Comparison of ENCODE assay signal across 24 mouse cellular contexts in the genomic region with DNA sequence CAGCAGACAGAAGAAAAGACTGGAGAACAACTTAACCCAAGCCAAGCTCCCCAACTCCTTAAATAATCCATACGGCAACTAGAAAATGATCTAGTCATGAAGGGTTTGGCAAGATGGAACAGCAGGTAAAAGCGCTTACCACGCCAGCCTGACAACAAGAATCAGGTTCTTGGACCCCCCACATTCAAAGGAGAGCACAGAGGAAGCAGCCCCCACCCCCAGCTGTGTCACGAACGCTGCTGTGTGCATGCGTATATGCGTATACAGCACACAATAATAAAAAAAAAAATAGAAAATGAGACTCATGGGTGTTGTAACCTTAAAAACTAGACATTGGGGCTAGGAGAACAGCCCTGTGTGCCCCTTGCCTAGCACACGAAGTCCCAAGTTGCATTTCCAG. TPM values are rescaled to one million over a fixed set of nuclear protein-coding genes. Genes with fewer than 3 reads are reported as not detected.
DNase-seq lines count a peak whose midpoint lies in the region; ATAC-seq and TF ChIP-seq lines count a peak whose summit lies in the region.
"Had no signal": no experiment of that assay in that cellular context is flagged by ENCODE, and none has a peak within 500 bp of the region (broad histone marks: within the 10 kb centered on the region; RNA-seq: fewer than 3 reads in every experiment).

No protein-coding gene starts in this region.

- H3K9me3 ChIP-seq in neural tube, embryonic 13.5 days, result no peaks in the 10 kb centered on the region
- H3K9me3 ChIP-seq: embryonic facial prominence, embryonic 12.5 days; forebrain, embryonic 15.5 days; G1E; heart, embryonic 13.5 days; hindbrain, embryonic 13.5 days had no signal

- H3K4me2 ChIP-seq in neural tube, embryonic 13.5 days, result no peak overlapping the region
- H3K4me2 ChIP-seq: embryonic facial prominence, embryonic 12.5 days; forebrain, embryonic 15.5 days; heart, embryonic 13.5 days; hindbrain, embryonic 13.5 days had no signal

- H3K27me3 ChIP-seq in cerebellum, adult 2 months (ENCODE audit: control insufficient read depth, insufficient read depth, low read length), result no peaks in the 10 kb centered on the region
- H3K27me3 ChIP-seq in neural tube, embryonic 13.5 days, result no peaks in the 10 kb centered on the region
- H3K27me3 ChIP-seq: embryonic facial prominence, embryonic 12.5 days; forebrain, embryonic 15.5 days; hindbrain, embryonic 13.5 days had no signal

- no peak for ATAC-seq in cerebellum, adult (ENCODE audit: insufficient number of reproducible peaks, low FRiP score, low TSS enrichment)
- no peak for ATAC-seq in neural tube, embryonic 13.5 days (ENCODE audit: low read depth)
- ATAC-seq: CD4-positive, CD25-positive, alpha-beta regulatory T cell, adult 4 months; forebrain, embryonic 15.5 days; hindbrain, postnatal 0 days had no signal

- no peak for TF ChIP-seq POLR2A in cerebellum, adult 2 months (IDR thresholded peaks at IDR 0.05; ENCODE audit: borderline replicate concordance, insufficient read depth, low read length)

- no peak for TF ChIP-seq CTCF in cerebellum, adult 2 months (IDR thresholded peaks at IDR 0.05; ENCODE audit: borderline replicate concordance, insufficient read depth, low read depth, low read length)
- no peak for TF ChIP-seq CTCF in layer of hippocampus, adult 2 months (conservative IDR thresholded peaks at IDR 0.05)

- 84% methylated on average over 8 of the region's 8 CpGs for WGBS in cerebellum, adult 2 months
- WGBS in neural tube, embryonic 13.5 days, result 78% methylated on average over 8 of the region's 8 CpGs

- H3K4me1 ChIP-seq in cerebellum, adult 2 months (ENCODE audit: control insufficient read depth, insufficient read depth, low read length), result peaks cover 62% of the 10 kb centered on the region
- H3K4me1 ChIP-seq in neural tube, embryonic 13.5 days (replicated peaks), result peaks cover 66% of the 10 kb centered on the region

- H3K27ac ChIP-seq in cerebellum, adult 2 months (ENCODE audit: insufficient read depth, low read length), result peak overlapping the region; percentile 48; the same call in 1 of the 2 replicates
- H3K27ac ChIP-seq in layer of hippocampus, adult 2 months, result peak overlapping the region; percentile 99
- H3K27ac ChIP-seq in neural tube, embryonic 13.5 days (replicated peaks), result 0 out of 2 replicates have a peak overlapping the region, but pooled peaks have one; percentile 2
- H3K27ac ChIP-seq: embryonic facial prominence, embryonic 12.5 days; forebrain, embryonic 15.5 days; heart, embryonic 13.5 days; hindbrain, embryonic 13.5 days; hindbrain, postnatal 0 days had no signal

- no peak for DNase-seq in cerebellum, adult 2 months
- no peak for DNase-seq in layer of hippocampus, adult 2 months (ENCODE audit: low spot score in 2 of 2)
- no peak for DNase-seq in layer of hippocampus, adult 9-11 months
- no peak for DNase-seq in neural tube, embryonic 10.5 days (ENCODE audit: extremely low spot score, low spot score)
- peak; percentile 54 for DNase-seq in thymus, postnatal 4 days
- DNase-seq in thymus, postnatal 36 days, result no peak
- DNase-seq: adrenal gland, adult 8-10 months; adrenal gland, postnatal 36 days; B cell, adult 2 months; cerebellum, adult 11 months; cerebellum, adult 9-10 months; gastrocnemius, postnatal 10 days had no signal

- no peak overlapping the region for H3K9ac ChIP-seq in neural tube, embryonic 13.5 days
- H3K9ac ChIP-seq: embryonic facial prominence, embryonic 12.5 days; forebrain, embryonic 15.5 days; heart, embryonic 13.5 days; hindbrain, embryonic 13.5 days had no signal

- no peak overlapping the region for H3K4me3 ChIP-seq in cerebellum, adult 2 months (replicated peaks; ENCODE audit: insufficient read depth, low read depth, low read length)
- H3K4me3 ChIP-seq in layer of hippocampus, adult 2 months, result no peak overlapping the region
- H3K4me3 ChIP-seq in neural tube, embryonic 13.5 days, result no peak overlapping the region
- H3K4me3 ChIP-seq: embryonic facial prominence, embryonic 12.5 days; forebrain, embryonic 15.5 days; heart, embryonic 13.5 days; hindbrain, embryonic 13.5 days had no signal

- H3K36me3 ChIP-seq in neural tube, embryonic 13.5 days, result no peaks in the 10 kb centered on the region
- H3K36me3 ChIP-seq: embryonic facial prominence, embryonic 12.5 days; forebrain, embryonic 15.5 days; heart, embryonic 13.5 days; hindbrain, embryonic 13.5 days had no signal

RNA-seq across cellular contexts. Expression of a gene that starts 16.7 kb away (rescaled TPM):
- not detected in 2 replicates for polyA plus RNA-seq in cerebellum, adult 2 months (2012; rRNA removed)
- not detected for total RNA-seq in layer of hippocampus, adult 2 months (2021)
- polyA plus RNA-seq in neural tube, embryonic 13.5 days (2015; fragmentation: Nextera tagmentation; extraction: Ambion mirVana), result 0.20 TPM in 1 of 2 replicates, not detected in the other
- total RNA-seq: adrenal gland, postnatal 36 days; G1E; gastrocnemius, postnatal 10 days; hematopoietic stem cell, adult 5-6 weeks; hindbrain, postnatal 0 days had no signal
- polyA plus RNA-seq: CD4-positive, CD25-positive, alpha-beta regulatory T cell, adult 4 months; cortical plate, adult 2 months; embryonic facial prominence, embryonic 12.5 days; forebrain, embryonic 11.5 days; G1E; heart, embryonic 13.5 days; hindbrain, embryonic 13.5 days; hindbrain, postnatal 0 days had no signal

RNA-seq across cellular contexts. Expression of a gene that starts 38.8 kb away (rescaled TPM):
- polyA plus RNA-seq in cerebellum, adult 2 months (2012; rRNA removed), result 60.8 and 68.9 TPM in 2 replicates
- total RNA-seq in layer of hippocampus, adult 2 months (2021), result 100 to 1,000 TPM; 200 to 216 TPM
- polyA plus RNA-seq in neural tube, embryonic 13.5 days (2015; fragmentation: Nextera tagmentation; extraction: Ambion mirVana), result 28.1 and 32.5 TPM in 2 replicates

Comparison
In these comparisons a context has a peak if more than half of its experiments do, and no peak if none do; other contexts are left out.
1. H3K27ac ChIP-seq: peak in every context shown above with its lines; median percentile 99 in layer of hippocampus, adult 2 months; 48 in cerebellum, adult 2 months; 2 in neural tube, embryonic 13.5 days.